Mouse (Mus musculus) mesoderm, embryonic 11.5 days (tissue): ENCODE measurements around the gene Dlg3.

Source experiments
- DNase-seq: peaks from one replicate; pipeline ENCODE4 v3.0.0-alpha.2; 2012; ENCODE audit warnings: low read depth, low spot score

The Dlg3 gene

GRCm38 (mm10) chrX:100767181-100767884, at the start of gene Dlg3:
Dlg3 (plus strand) TSS chrX:100767722.
- DNase-seq = peak; percentile 73

GRCm38 (mm10) chrX:100728947-100729346, 38.6 kb upstream of the Dlg3 start:
- peak; percentile 32 for DNase-seq

- peak; percentile 51 for DNase-seq
Observed at GRCm38 (mm10) chrX:100729665-100730188, 37.8 kb upstream of the Dlg3 start, which contains the start of gene Gdpd2. Gdpd2 (plus strand) TSS chrX:100729873.

- DNase-seq = no peak
Observed at GRCm38 (mm10) chrX:100730266-100730665, 37.3 kb upstream of the Dlg3 start.

GRCm38 (mm10) chrX:100734359-100734758, 33.2 kb upstream of the Dlg3 start:
- DNase-seq = no peak

- DNase-seq = peak; percentile 45
Observed at GRCm38 (mm10) chrX:100738918-100739317, 28.6 kb upstream of the Dlg3 start.

- DNase-seq = peak; percentile 12
Observed at GRCm38 (mm10) chrX:100739443-100739842, 28.1 kb upstream of the Dlg3 start.

- no peak for DNase-seq
Observed at GRCm38 (mm10) chrX:100740785-100741184, 26.7 kb upstream of the Dlg3 start.

- DNase-seq = peak; percentile 62
Observed at GRCm38 (mm10) chrX:100741940-100742339, 25.6 kb upstream of the Dlg3 start.

- no peak for DNase-seq
Observed at GRCm38 (mm10) chrX:100765855-100766254, 1.7 kb upstream of the Dlg3 start.

- no peak for DNase-seq
Observed at GRCm38 (mm10) chrX:100767885-100768626, 534 bp downstream of the Dlg3 start.

GRCm38 (mm10) chrX:100769281-100769680, 1.8 kb downstream of the Dlg3 start:
- no peak for DNase-seq

- DNase-seq = peak; percentile 69
Observed at GRCm38 (mm10) chrX:100774341-100774811, 6.9 kb downstream of the Dlg3 start.

- DNase-seq = no peak
Observed at GRCm38 (mm10) chrX:100775405-100775804, 7.9 kb downstream of the Dlg3 start.

GRCm38 (mm10) chrX:100776494-100776893, 9.0 kb downstream of the Dlg3 start:
- peak; percentile 78 for DNase-seq

GRCm38 (mm10) chrX:100776985-100777654, 9.6 kb downstream of the Dlg3 start:
- peak; percentile 87 for DNase-seq

- no peak for DNase-seq
Observed at GRCm38 (mm10) chrX:100777655-100778234, 10.2 kb downstream of the Dlg3 start.

- DNase-seq = no peak
Observed at GRCm38 (mm10) chrX:100778397-100778796, 10.9 kb downstream of the Dlg3 start.

- DNase-seq = no peak
Observed at GRCm38 (mm10) chrX:100789322-100789721, 21.8 kb downstream of the Dlg3 start.

- DNase-seq = no peak
Observed at GRCm38 (mm10) chrX:100796041-100796740, 28.7 kb downstream of the Dlg3 start.

- no peak for DNase-seq
Observed at GRCm38 (mm10) chrX:100796741-100797090, 29.2 kb downstream of the Dlg3 start.
